Mouse (Mus musculus): ENCODE results near the gene Tacc3.

Gene Tacc3

GRCm38 (mm10) chr5:33695718-33696121, 37.8 kb downstream of the Tacc3 start:
- DNase-seq: no peak

DNA sequence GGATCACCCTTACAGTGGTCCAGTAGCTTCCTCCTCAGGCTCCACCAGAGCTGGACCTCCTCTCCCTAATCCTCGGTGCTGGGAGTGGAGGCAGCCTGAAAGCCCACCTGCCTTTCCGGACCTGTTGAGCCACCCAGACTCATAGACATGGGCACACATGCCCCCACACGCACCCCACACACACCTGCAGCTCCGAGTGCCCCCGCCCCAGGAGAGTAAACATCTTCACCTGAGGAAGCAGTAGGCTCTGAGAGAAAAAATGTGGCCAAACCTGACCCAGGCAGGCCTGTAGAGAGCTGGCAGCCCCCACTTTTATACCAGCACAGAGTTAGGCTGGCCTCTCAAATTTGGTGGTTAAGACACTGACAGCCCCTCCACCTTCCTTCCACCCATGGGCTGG, 38.5 kb downstream of the Tacc3 start:
- DNase-seq: peak; percentile 69 to 85

GRCm38 (mm10) chr5:33697534-33697933, 39.6 kb downstream of the Tacc3 start:
- no peak for DNase-seq

DNA sequence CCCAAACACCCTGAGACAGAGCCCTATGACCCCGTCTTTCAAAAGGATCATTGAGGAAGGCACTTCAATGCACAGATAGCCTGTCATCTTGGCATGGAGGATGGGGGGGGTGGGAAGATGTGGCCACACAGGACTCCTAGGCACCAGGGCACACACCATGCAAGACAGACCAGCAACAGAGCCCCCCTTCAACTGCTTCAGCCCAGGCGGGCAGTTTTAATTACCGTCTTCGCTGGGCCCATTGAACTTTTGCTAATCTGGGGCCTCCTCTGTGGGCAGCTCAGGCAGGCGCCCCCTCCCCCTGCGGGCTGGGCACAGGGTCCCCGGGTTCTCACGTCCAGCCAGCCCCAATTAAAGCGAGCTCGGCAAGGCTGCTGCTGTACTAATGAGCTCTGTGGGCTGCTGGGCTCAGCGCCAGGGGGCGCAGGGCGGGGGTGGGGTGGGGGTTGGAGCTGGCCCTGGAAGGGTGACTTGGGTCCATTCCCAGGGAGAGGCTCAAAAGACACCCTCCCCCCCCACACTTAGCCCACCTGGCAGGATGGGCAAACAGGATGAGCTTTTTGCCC, 40.1 kb downstream of the Tacc3 start:
- DNase-seq: no peak

DNA sequence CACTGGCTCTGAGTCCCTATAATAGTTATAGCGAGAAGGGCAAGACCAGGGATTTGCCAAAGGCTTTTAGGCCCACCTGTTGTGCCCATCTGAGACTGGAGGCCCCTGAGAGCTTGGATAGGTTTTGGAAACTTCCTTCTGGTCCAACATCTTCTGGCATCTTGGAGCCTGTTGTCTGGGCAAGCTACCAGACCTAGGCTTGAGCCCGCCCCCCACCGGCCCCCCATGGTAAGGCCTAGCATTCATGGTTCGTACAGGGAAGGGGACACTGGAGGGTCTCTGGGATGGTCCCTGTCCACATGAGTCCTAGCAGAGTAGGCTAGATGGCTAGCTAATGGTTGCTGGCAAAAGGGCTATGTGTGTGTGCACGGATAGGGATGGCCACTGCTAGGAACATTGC, 40.7 kb downstream of the Tacc3 start:
- DNase-seq: no peak

GRCm38 (mm10) chr5:33700010-33700409, 42.1 kb downstream of the Tacc3 start:
- DNase-seq: peak in 1 of 2 experiments; percentile 10

DNA sequence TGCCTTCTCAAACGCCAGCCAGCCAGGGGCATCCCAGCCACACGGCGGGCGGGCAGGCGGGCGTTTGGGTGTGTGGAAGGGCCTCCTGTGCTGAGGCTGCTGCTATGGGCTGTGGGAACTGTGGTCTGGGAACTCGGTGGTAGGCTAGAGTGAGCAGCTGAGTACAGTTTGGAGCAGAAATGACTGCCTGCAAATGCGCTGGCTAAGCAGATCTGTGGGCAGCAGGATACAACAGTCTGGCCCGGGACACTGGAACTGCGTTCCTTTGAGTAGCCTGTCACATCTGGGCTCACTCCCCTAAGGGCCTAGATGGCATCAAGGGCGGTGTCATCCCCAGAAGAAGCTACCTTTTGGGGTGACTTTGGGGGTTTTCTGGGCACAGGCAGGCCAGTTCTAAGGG, 43.9 kb downstream of the Tacc3 start:
- DNase-seq: peak; percentile 6 to 69

DNA sequence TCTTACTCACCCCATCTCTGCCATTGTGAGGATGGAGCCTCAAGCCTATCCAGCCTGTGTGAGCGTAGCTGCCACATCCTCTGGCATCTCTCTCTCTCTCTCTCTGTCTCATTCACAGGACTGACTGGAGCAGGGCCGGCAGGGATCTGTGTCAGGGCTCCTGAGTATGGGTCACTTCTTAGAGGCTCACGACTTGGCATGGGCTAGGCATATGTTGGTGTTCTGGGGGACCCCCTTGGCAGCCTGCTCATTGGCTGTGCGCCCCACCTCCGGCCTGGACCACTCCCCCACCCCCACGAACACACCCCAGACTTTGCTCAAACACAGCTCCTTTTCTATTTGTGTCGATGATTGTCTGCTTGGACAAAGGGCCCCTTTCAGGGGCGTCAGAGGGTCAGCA, 46.1 kb downstream of the Tacc3 start:
- no peak for DNase-seq

DNA sequence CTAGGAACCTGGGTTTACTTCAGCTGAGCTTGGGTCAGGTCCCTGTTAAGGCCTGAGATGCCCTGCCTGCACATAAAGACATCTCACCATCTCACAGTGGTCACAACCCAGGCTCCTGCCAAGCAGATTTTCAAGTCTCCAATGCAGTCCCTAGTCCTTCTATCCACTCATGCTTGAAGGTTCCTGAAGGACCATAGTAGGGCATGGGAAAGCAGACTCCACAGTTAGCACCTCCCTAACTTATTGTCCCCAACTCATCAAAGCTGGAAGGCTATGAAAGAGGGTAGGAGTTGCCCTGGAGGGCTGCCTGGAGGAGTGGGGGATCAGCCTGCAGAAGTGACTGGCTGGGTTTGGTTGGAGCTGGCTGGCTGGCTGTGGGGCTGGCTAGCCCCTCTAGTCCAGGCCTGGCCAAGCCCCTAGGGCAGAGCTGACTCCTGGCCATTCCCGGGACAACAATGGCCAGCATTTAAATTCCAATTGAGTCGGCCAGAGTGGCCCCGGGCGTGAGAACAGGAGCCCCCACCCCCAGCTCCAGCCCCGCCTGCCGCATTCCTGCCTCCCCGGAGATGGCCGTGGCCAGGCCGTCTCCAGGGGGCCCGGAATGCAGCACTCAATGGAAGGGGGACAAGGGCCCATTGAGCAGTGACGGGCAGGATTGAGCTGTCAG, 47.1 kb downstream of the Tacc3 start:
- peak; percentile 45 to 75 for DNase-seq

GRCm38 (mm10) chr5:33705612-33706349, 47.9 kb downstream of the Tacc3 start:
- DNase-seq: peak in 1 of 2 experiments; percentile 61

GRCm38 (mm10) chr5:33706350-33706629, 48.4 kb downstream of the Tacc3 start:
- DNase-seq: no peak

DNA sequence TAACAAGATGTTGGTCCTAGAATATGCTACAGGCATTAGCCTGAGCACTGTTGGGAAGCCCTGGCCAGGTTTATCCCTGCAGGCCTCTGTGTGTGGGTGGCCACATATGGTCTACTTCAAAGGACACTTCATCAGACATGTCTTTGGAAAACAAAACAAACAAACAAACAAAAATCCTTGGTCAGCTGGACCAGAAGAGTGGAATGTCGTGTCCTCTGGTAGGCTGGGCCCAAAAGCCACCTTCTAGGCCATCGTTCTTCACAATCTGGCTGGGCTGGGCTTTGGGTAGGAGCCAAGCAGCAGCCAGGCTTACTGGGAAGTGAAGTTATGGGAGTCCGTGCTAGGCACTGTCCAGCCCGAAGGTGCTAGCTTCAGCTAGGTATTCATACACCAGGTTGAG, 49.2 kb downstream of the Tacc3 start:
- DNase-seq: peak; percentile 64 to 87

- DNase-seq: peak; percentile 50 to 78
These were observed 51.1 kb downstream of the Tacc3 start for GRCm38 (mm10) chr5:33709037-33709436.

DNA sequence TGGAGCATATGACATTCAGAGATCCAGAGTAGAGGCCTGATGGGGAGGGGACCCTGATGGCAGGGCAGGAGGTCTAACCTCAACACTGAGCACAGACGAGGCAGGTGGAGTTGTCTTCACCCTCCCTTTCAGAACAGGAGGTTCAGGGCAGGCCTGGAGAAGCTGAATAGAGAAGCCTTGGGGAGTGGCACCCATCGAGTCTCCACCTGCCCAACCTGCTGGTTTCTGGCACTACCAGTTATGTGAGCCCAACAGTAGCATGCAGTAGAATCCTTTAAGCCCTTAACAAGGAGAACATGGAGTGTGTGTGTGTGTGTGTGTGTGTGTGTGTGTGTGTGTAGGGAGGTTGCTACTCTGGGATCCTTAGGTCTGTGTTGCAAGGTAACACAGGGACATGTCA, 54.6 kb downstream of the Tacc3 start:
- DNase-seq: no peak

GRCm38 (mm10) chr5:33715182-33715581, 57.3 kb downstream of the Tacc3 start:
- DNase-seq: no peak

- DNase-seq: peak; percentile 39 to 60
These were observed 58.5 kb downstream of the Tacc3 start for GRCm38 (mm10) chr5:33716467-33716866.

DNA sequence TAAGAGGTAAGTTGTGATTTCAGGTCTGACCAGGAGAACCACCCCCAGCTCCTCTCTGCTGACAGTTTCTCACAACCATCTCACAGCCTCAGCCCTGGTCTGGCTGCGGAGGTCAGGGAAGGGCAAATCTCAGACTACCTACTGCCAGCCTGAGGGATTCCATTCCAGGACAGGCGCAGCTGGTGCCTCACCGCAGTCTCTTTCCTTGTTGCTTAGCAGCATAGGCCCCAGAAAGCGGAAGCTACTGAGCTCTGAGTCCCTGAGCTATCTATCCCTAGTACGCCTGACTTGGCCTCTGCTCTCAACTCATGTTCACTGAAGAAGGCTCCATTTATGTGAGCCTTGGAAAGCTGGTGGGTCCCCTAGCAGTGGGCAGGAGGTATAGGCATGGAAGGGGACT, 60.5 kb downstream of the Tacc3 start:
- no peak for DNase-seq

DNA sequence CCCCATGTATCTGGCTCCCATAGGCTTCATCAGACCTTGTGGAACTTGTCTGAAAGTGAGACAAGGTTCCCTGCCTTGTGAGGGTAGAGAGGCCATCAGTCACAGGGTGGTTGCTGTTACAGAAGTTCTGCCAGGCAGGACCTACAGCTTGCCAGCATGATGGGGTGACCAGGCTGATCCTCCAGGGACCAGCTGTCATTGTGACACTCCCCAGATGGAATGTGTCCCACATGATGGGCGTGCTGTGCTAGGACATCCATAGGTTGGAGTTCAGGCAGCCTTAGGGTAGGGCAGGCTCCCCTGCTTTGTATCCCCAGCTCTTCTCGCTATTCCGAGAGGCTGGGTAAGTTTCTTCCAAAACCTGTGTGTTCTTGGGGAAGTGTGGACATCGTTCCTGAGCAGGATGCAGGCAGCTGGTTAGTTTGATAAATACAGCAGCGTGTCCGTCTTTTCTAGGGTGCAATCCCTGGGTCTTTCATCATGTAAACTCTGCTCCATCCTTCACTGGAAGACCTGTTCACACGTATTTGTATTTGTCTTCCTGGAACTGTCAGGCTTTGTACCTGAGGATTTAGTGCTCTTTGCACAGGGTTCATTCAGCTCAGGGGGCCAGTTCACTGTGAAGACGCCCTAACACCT, 63.0 kb downstream of the Tacc3 start:
- peak; percentile 18 to 56 for DNase-seq

- DNase-seq: peak; percentile 87 to 93
These were observed 63.8 kb downstream of the Tacc3 start, which contains the start of gene Fgfr3 for GRCm38 (mm10) chr5:33721541-33722265. Gene Fgfr3 (plus strand): TSS chr5:33721674.

- DNase-seq: peak in 1 of 2 experiments; percentile 34
These were observed 64.5 kb downstream of the Tacc3 start for GRCm38 (mm10) chr5:33722266-33723018.

GRCm38 (mm10) chr5:33723019-33723640, 65.2 kb downstream of the Tacc3 start:
- peak; percentile 56 to 59 for DNase-seq
